Mouse (Mus musculus): ENCODE measurements around the gene Gigyf2. TPM values are rescaled to one million over a fixed set of nuclear protein-coding genes. Genes with fewer than 3 reads are reported as not detected.

Gigyf2 gene
- total and polyA plus RNA-seq, 2 experiments from 2014 or later = 51.3 to 56.8 TPM

GRCm38 (mm10) chr1:87492285-87492684 is 165.5 kb downstream of the Gigyf2 start:
- H3K36me3 ChIP-seq (ENCODE audit: insufficient read depth, low read length) = no peaks in the 10 kb centered on the region
- H3K4me3 ChIP-seq (ENCODE audit: low read length) = no peak overlapping the region
- ATAC-seq = no peak
- DNase-seq (ENCODE audit: low spot score) = no peak
- H3K9ac ChIP-seq (replicated peaks; ENCODE audit: low read length) = no peak overlapping the region
- no peak overlapping the region for H3K27ac ChIP-seq
- WGBS = 92% methylated on average over 3 of the region's 3 CpGs
- no peak overlapping the region for H3K4me2 ChIP-seq (ENCODE audit: low read depth, low read length)
- TF ChIP-seq CTCF (IDR thresholded peaks at IDR 0.05; ENCODE audit: low read depth) = no peak
- no peaks in the 10 kb centered on the region for H3K9me3 ChIP-seq (ENCODE audit: low read length)
- no peaks in the 10 kb centered on the region for H3K27me3 ChIP-seq (ENCODE audit: insufficient read depth, low read length)
- H3K4me1 ChIP-seq (ENCODE audit: insufficient read depth, low read length) = no peaks in the 10 kb centered on the region

GRCm38 (mm10) chr1:87493542-87493941 is 166.7 kb downstream of the Gigyf2 start:
- ATAC-seq = no peak
- Histone ChIP-seq H3K9me3 (ENCODE audit: low read length) (no peaks in the 10 kb centered on the region), H3K4me1 (ENCODE audit: insufficient read depth, low read length) (no peaks in the 10 kb centered on the region), H3K27ac (no peak overlapping the region), H3K36me3 (ENCODE audit: insufficient read depth, low read length) (no peaks in the 10 kb centered on the region), H3K9ac (replicated peaks; ENCODE audit: low read length) (no peak overlapping the region), H3K4me3 (ENCODE audit: low read length) (no peak overlapping the region), H3K4me2 (ENCODE audit: low read depth, low read length) (no peak overlapping the region), H3K27me3 (ENCODE audit: insufficient read depth, low read length) (no peaks in the 10 kb centered on the region)
- no peak for DNase-seq (ENCODE audit: low spot score)
- WGBS = 53% methylated on average over 4 of the region's 4 CpGs
- TF ChIP-seq CTCF (IDR thresholded peaks at IDR 0.05; ENCODE audit: low read depth) = no peak

Other genes with a start within 250 kb of the Gigyf2 start
- not detected in 2 replicates for gene Alppl2, start 237.1 kb upstream of the Gigyf2 start, total RNA-seq (2014; rRNA removed)
- not detected in 2 replicates for gene Alppl2, start 237.1 kb upstream of the Gigyf2 start, polyA plus RNA-seq (2015; fragmentation: Nextera tagmentation; extraction: Ambion mirVana)
- not detected in 2 replicates for gene Alpi, start 225.4 kb upstream of the Gigyf2 start, total RNA-seq (2014; rRNA removed)
- not detected in 2 replicates for gene Alpi, start 225.4 kb upstream of the Gigyf2 start, polyA plus RNA-seq (2015; fragmentation: Nextera tagmentation; extraction: Ambion mirVana)
- not detected in 2 replicates for gene Akp3, start 202.0 kb upstream of the Gigyf2 start, total RNA-seq (2014; rRNA removed)
- not detected in 2 replicates for gene Akp3, start 202.0 kb upstream of the Gigyf2 start, polyA plus RNA-seq (2015; fragmentation: Nextera tagmentation; extraction: Ambion mirVana)
- gene Ecel1, start 170.5 kb upstream of the Gigyf2 start, total RNA-seq (2014; rRNA removed) = 45.6 and 50.0 TPM in 2 replicates
- 35.6 and 36.2 TPM in 2 replicates for gene Ecel1, start 170.5 kb upstream of the Gigyf2 start, polyA plus RNA-seq (2015; fragmentation: Nextera tagmentation; extraction: Ambion mirVana)
- 0.29 and 0.31 TPM in 2 replicates for gene Prss56, start 143.7 kb upstream of the Gigyf2 start, total RNA-seq (2014; rRNA removed)
- 0.46 and 0.47 TPM in 2 replicates for gene Prss56, start 143.7 kb upstream of the Gigyf2 start, polyA plus RNA-seq (2015; fragmentation: Nextera tagmentation; extraction: Ambion mirVana)
- not detected in 2 replicates for gene Chrnd, start 136.4 kb upstream of the Gigyf2 start, total RNA-seq (2014; rRNA removed)
- not detected in 2 replicates for gene Chrnd, start 136.4 kb upstream of the Gigyf2 start, polyA plus RNA-seq (2015; fragmentation: Nextera tagmentation; extraction: Ambion mirVana)
- 0.22 TPM in 1 of 2 replicates, not detected in the other for gene Chrng, start 122.3 kb upstream of the Gigyf2 start, total RNA-seq (2014; rRNA removed)
- 0.06 TPM in 1 of 2 replicates, not detected in the other for gene Chrng, start 122.3 kb upstream of the Gigyf2 start, polyA plus RNA-seq (2015; fragmentation: Nextera tagmentation; extraction: Ambion mirVana)
- 60.4 and 68.1 TPM in 2 replicates for gene Eif4e2, start 113.1 kb upstream of the Gigyf2 start, total RNA-seq (2014; rRNA removed)
- gene Eif4e2, start 113.1 kb upstream of the Gigyf2 start, polyA plus RNA-seq (2015; fragmentation: Nextera tagmentation; extraction: Ambion mirVana) = 99.7 and 103 TPM in 2 replicates
- 12.4 and 13.0 TPM in 2 replicates for gene Efhd1, start 62.6 kb upstream of the Gigyf2 start, total RNA-seq (2014; rRNA removed)
- gene Efhd1, start 62.6 kb upstream of the Gigyf2 start, polyA plus RNA-seq (2015; fragmentation: Nextera tagmentation; extraction: Ambion mirVana) = 6.4 and 7.8 TPM in 2 replicates
- gene Kcnj13, start 67.7 kb downstream of the Gigyf2 start, total RNA-seq (2014; rRNA removed) = 5.0 and 12.7 TPM in 2 replicates
- 33.2 and 37.3 TPM in 2 replicates for gene Kcnj13, start 67.7 kb downstream of the Gigyf2 start, polyA plus RNA-seq (2015; fragmentation: Nextera tagmentation; extraction: Ambion mirVana)
- not detected in 2 replicates for gene Snorc, start 143.3 kb downstream of the Gigyf2 start, total RNA-seq (2014; rRNA removed)
- gene Snorc, start 143.3 kb downstream of the Gigyf2 start, polyA plus RNA-seq (2015; fragmentation: Nextera tagmentation; extraction: Ambion mirVana) = 1.5 and 2.0 TPM in 2 replicates
- 0.10 and 5.8 TPM in 2 replicates for gene Neu2, start 182.9 kb downstream of the Gigyf2 start, total RNA-seq (2014; rRNA removed)
- gene Neu2, start 182.9 kb downstream of the Gigyf2 start, polyA plus RNA-seq (2015; fragmentation: Nextera tagmentation; extraction: Ambion mirVana) = 0.85 and 1.2 TPM in 2 replicates
- 42.1 and 49.1 TPM in 2 replicates for gene Ngef, start 246.9 kb downstream of the Gigyf2 start, total RNA-seq (2014; rRNA removed)
- gene Ngef, start 246.9 kb downstream of the Gigyf2 start, polyA plus RNA-seq (2015; fragmentation: Nextera tagmentation; extraction: Ambion mirVana) = 32.4 and 35.6 TPM in 2 replicates

Data from hindbrain, postnatal 0 days (tissue).